In genomic region chr10:95622879-95623517, GRCm38 (mm10) we compare ENCODE assay signal across 9 mouse cellular contexts. TPM values are rescaled to one million over a fixed set of nuclear protein-coding genes. Genes with fewer than 3 reads are reported as not detected.
DNase-seq lines count a peak whose midpoint lies in the region; ATAC-seq and TF ChIP-seq lines count a peak whose summit lies in the region.
"Had no signal": no experiment of that assay in that cellular context is flagged by ENCODE, and none has a peak within 500 bp of the region (broad histone marks: within the 10 kb centered on the region; RNA-seq: fewer than 3 reads in every experiment).

No protein-coding gene starts in this region.

- ATAC-seq in lung, embryonic 14.5 days (ENCODE audit: insufficient read depth): peak; percentile 21; the same call in 1 of the 2 replicates
- peak; percentile 80; the same call in 1 of the 2 replicates for ATAC-seq in kidney, embryonic 16.5 days (ENCODE audit: low FRiP score, low TSS enrichment)

- no peaks in the 10 kb centered on the region for H3K27me3 ChIP-seq in lung, embryonic 14.5 days (ENCODE audit: insufficient read depth, low read length)
- no peaks in the 10 kb centered on the region for H3K27me3 ChIP-seq in embryonic facial prominence, embryonic 10.5 days (replicated peaks; ENCODE audit: low read depth, poor library complexity, severe bottlenecking)
- H3K27me3 ChIP-seq in kidney, embryonic 16.5 days (ENCODE audit: insufficient read depth, low read length): no peaks in the 10 kb centered on the region

- peaks cover 9% of the 10 kb centered on the region; the same call in 1 of the 2 replicates for H3K4me1 ChIP-seq in lung, embryonic 14.5 days (ENCODE audit: insufficient read depth)
- peaks cover 11% of the 10 kb centered on the region; the same call in 1 of the 2 replicates for H3K4me1 ChIP-seq in embryonic facial prominence, embryonic 10.5 days
- H3K4me1 ChIP-seq in kidney, embryonic 16.5 days (ENCODE audit: insufficient read depth, low read length): peaks cover 8% of the 10 kb centered on the region

- H3K4me2 ChIP-seq in lung, embryonic 14.5 days: no peak overlapping the region
- no peak overlapping the region for H3K4me2 ChIP-seq in kidney, embryonic 16.5 days (replicated peaks; ENCODE audit: low read depth, low read length)

- no peak for TF ChIP-seq CTCF in lung, embryonic 14.5 days (IDR thresholded peaks at IDR 0.05; ENCODE audit: low read depth)

- 17% methylated on average over 2 of the region's 2 CpGs for WGBS in lung, embryonic 14.5 days
- WGBS in embryonic facial prominence, embryonic 10.5 days: 22% methylated on average over 2 of the region's 2 CpGs
- WGBS in kidney, embryonic 16.5 days: 14% methylated on average over 2 of the region's 2 CpGs

- H3K27ac ChIP-seq in lung, embryonic 14.5 days (ENCODE audit: low read depth): no peak overlapping the region
- H3K27ac ChIP-seq in embryonic facial prominence, embryonic 10.5 days (replicated peaks): 0 out of 2 replicates have a peak overlapping the region, but pooled peaks have one; percentile 48
- 0 out of 2 replicates have a peak overlapping the region, but pooled peaks have one; percentile 9 for H3K27ac ChIP-seq in kidney, embryonic 16.5 days (ENCODE audit: low read length)

- H3K36me3 ChIP-seq in lung, embryonic 14.5 days (ENCODE audit: insufficient read depth): no peaks in the 10 kb centered on the region
- no peaks in the 10 kb centered on the region for H3K36me3 ChIP-seq in embryonic facial prominence, embryonic 10.5 days (replicated peaks)
- no peaks in the 10 kb centered on the region for H3K36me3 ChIP-seq in kidney, embryonic 16.5 days (ENCODE audit: insufficient read depth, low read length)

- H3K9ac ChIP-seq in lung, embryonic 14.5 days: no peak overlapping the region
- H3K9ac ChIP-seq in kidney, embryonic 16.5 days (replicated peaks; ENCODE audit: low read length): no peak overlapping the region

- DNase-seq in lung, embryonic 14.5 days: peak; percentile 44
- no peak for DNase-seq in lung, postnatal 25 days (ENCODE audit: low spot score)
- peak; percentile 23 for DNase-seq in embryonic facial prominence, embryonic 10.5 days (ENCODE audit: low spot score)
- DNase-seq in retina, postnatal 1 day: peak; percentile 63
- no peak for DNase-seq in thymus, adult 18-20 months
- no peak for DNase-seq in layer of hippocampus, postnatal 25 days (ENCODE audit: extremely low spot score in 1 of 2, low spot score in 1 of 2)
- no peak for DNase-seq in layer of hippocampus, adult 8-10 months (ENCODE audit: low spot score in 2 of 2)

- no peaks in the 10 kb centered on the region for H3K9me3 ChIP-seq in lung, embryonic 14.5 days (ENCODE audit: low read depth, low read length)
- no peaks in the 10 kb centered on the region for H3K9me3 ChIP-seq in embryonic facial prominence, embryonic 10.5 days
- no peaks in the 10 kb centered on the region for H3K9me3 ChIP-seq in kidney, embryonic 16.5 days (ENCODE audit: low read length)

- no peak overlapping the region for H3K4me3 ChIP-seq in lung, embryonic 14.5 days (ENCODE audit: low read depth, low read length)
- H3K4me3 ChIP-seq in embryonic facial prominence, embryonic 10.5 days: no peak overlapping the region
- no peak overlapping the region for H3K4me3 ChIP-seq in kidney, embryonic 16.5 days (ENCODE audit: low read length)
- H3K4me3 ChIP-seq: erythroblast, embryonic 14.5 days had no signal

RNA-seq across cellular contexts. Expression of gene Anapc15-ps, which starts 50.3 kb away (rescaled TPM):
- not detected in 2 replicates for polyA plus RNA-seq in lung, embryonic 14.5 days (2014; fragmentation: Nextera tagmentation; extraction: Ambion mirVana)
- polyA plus RNA-seq in embryonic facial prominence, embryonic 10.5 days (2016; fragmentation: Nextera tagmentation; extraction: Ambion mirVana): not detected in 2 replicates
- 1.8 TPM in 1 of 2 replicates, not detected in the other for polyA plus RNA-seq in kidney, embryonic 16.5 days (2015; fragmentation: Nextera tagmentation; extraction: Ambion mirVana)
- not detected for total RNA-seq in layer of hippocampus, postnatal 25 days (2021)
- total RNA-seq in layer of hippocampus, adult 8-10 months (2022): not detected
- polyA plus RNA-seq: erythroblast, embryonic 14.5 days had no signal

RNA-seq across cellular contexts. Expression of gene Nudt4, which starts 59.1 kb away (rescaled TPM):
- polyA plus RNA-seq in lung, embryonic 14.5 days (2014; fragmentation: Nextera tagmentation; extraction: Ambion mirVana): 91.2 and 93.4 TPM in 2 replicates
- polyA plus RNA-seq in embryonic facial prominence, embryonic 10.5 days (2016; fragmentation: Nextera tagmentation; extraction: Ambion mirVana): 79.4 and 82.9 TPM in 2 replicates
- polyA plus RNA-seq in kidney, embryonic 16.5 days (2015; fragmentation: Nextera tagmentation; extraction: Ambion mirVana): 119 and 132 TPM in 2 replicates
- total RNA-seq in layer of hippocampus, postnatal 25 days (2021): 10 to 100 TPM; 84.4 to 90.5 TPM
- 10 to 100 TPM; 72.5 to 74.3 (median 73.6) TPM for total RNA-seq in layer of hippocampus, adult 8-10 months (2022)

Comparison
In these comparisons a context has a peak if more than half of its experiments do, and no peak if none do; other contexts are left out.
1. DNase-seq: peak in lung, embryonic 14.5 days (single experiment), embryonic facial prominence, embryonic 10.5 days (single experiment) and retina, postnatal 1 day (single experiment); none in lung, postnatal 25 days (single experiment), thymus, adult 18-20 months (0 of 2), layer of hippocampus, postnatal 25 days (0 of 2) and layer of hippocampus, adult 8-10 months (0 of 2).